Mouse (Mus musculus): ENCODE data around the gene Dnajb2.

Dnajb2 gene

DNA sequence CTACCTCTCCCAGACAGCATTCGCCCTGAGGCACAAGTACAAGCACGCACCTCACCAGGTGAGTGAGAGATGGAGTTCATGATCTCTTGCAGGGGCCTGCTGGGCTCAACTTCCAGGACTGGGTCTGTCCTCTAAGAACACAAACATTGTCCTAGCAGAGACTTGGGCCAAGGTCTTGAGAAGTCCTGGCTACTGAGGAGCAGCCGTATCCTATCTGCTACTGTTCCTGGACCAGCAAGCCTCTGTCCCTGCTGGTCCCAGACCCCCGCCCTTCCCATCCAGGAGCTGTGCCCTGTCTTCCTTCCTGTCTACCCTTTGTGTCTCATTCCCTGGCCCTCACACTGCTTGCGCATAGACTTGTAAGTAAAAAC is 57.1 kb downstream of the Dnajb2 start:
- no peak for DNase-seq (ENCODE audit: low spot score)

DNA sequence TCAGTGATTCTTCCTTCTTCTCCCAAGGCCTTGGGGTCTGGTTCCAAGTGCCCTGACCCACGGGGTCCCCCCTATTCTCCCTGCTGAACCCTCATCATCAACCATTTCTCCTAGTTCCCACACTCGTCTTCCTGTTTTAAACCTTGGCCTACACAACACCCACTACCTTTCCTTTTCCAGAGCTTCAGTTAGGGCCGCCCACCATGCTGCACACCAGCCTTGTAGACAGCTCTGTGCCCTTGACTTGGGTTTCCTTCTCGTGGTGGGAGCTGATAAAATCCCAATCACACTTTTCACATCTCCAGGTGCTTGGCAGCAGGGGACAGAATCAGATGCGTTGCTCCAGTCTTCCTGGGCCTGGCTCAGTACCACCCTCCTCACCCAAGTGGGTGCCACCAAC is 58.1 kb downstream of the Dnajb2 start:
- DNase-seq (ENCODE audit: low spot score) = no peak

All from embryo, embryonic 10 days (tissue).